Mouse (Mus musculus) midbrain, embryonic 13.5 days (tissue): ENCODE measurements around the gene Cbr2. TPM values are rescaled to one million over a fixed set of nuclear protein-coding genes. Genes with fewer than 3 reads are reported as not detected.

Experiments
- ATAC-seq: fragments of 200-750 bp; cut with Nextera tagmentation; 2 replicates; pipeline ENCODE4 v1.8.0; 2017; ENCODE audit warnings: mild to moderate bottlenecking, moderate TSS enrichment, moderate library complexity
- H3K27ac ChIP-seq: fragments of 300-500 bp; sonication (generic); 2 replicates; pipeline ENCODE4 v1.5.1; 2015; ENCODE audit warnings: inconsistent platforms, mild to moderate bottlenecking, moderate library complexity
- H3K27me3 ChIP-seq: fragments of 300-500 bp; sonication (generic); 2 replicates; pipeline ENCODE4 v1.6.1; 2015; ENCODE audit warnings: mild to moderate bottlenecking, inconsistent platforms
- H3K36me3 ChIP-seq: fragments of 300-500 bp; sonication (generic); 2 replicates; pipeline ENCODE4 v1.6.1; 2015; ENCODE audit warnings: mild to moderate bottlenecking, inconsistent platforms
- H3K4me1 ChIP-seq: fragments of 300-500 bp; sonication (generic); replicated peaks from 2 replicates; pipeline ENCODE4 v1.6.1; 2015; ENCODE audit warnings: inconsistent platforms
- H3K4me2 ChIP-seq: fragments of 300-500 bp; sonication (generic); replicated peaks from 2 replicates; pipeline ENCODE4 v1.6.1; 2015; ENCODE audit warnings: moderate library complexity, mild to moderate bottlenecking, inconsistent platforms
- H3K4me3 ChIP-seq: fragments of 300-500 bp; sonication (generic); replicated peaks from 2 replicates; pipeline ENCODE4 v1.5.1; 2015; ENCODE audit warnings: mild to moderate bottlenecking, inconsistent platforms
- H3K9ac ChIP-seq: fragments of 300-500 bp; sonication (generic); replicated peaks from 2 replicates; pipeline ENCODE4 v1.6.1; 2015; ENCODE audit warnings: mild to moderate bottlenecking, inconsistent platforms
- H3K9me3 ChIP-seq: fragments of 300-500 bp; sonication (generic); 2 replicates; pipeline ENCODE4 v1.6.1; 2016; ENCODE audit warnings: mild to moderate bottlenecking, inconsistent platforms
- WGBS: fragments of 180-500 bp; shearing (Covaris S2); methylation state at CpG from one replicate; pipeline ENCODE4 v1.1.7; 2015; 5-methylcytosine and 5-hydroxymethylcytosine counted together
- polyA plus RNA-seq: library from polyadenylated mRNA; unstranded; fragments of >200 nt; fragmentation: Nextera tagmentation; extraction: Ambion mirVana; gene quantifications from 2 replicates; pipeline ENCODE4 v1.2.1, GENCODE M21; 2015

Gene Cbr2
- polyA plus RNA-seq, 1 experiment from 2014 or later = 0.38 TPM

- H3K4me2 ChIP-seq = no peak overlapping the region
- no peak for ATAC-seq
- H3K4me3 ChIP-seq = no peak overlapping the region
- no peak overlapping the region for H3K27ac ChIP-seq
- no peaks in the 10 kb centered on the region for H3K9me3 ChIP-seq
- H3K36me3 ChIP-seq = no peaks in the 10 kb centered on the region
- H3K4me1 ChIP-seq = peaks cover 13% of the 10 kb centered on the region
- H3K27me3 ChIP-seq = peaks cover 43% of the 10 kb centered on the region
- H3K9ac ChIP-seq = no peak overlapping the region
- WGBS = 68% methylated on average over 11 of the region's 11 CpGs
These were observed 3.2 kb downstream of the Cbr2 start for GRCm38 (mm10) chr11:120728530-120729240.

DNA sequence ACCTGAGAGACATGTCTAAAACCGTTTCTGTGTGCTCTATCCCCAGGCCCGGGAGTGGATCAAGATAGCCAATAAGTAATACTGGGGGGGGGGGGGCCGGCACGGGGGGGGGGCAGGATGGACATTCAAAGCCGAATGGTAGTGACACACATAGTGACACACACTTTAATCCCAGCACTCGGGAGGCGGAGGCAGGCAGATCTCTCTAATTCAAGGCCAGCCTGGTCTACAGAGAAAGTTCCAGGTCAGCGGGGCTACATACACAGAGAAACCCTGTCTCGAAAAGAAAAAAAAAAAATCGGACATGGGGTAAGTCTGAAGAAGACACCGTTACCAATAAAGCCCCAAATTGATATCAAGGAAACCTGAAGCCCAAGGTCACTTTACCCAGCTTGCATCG lies 4.3 kb downstream of the Cbr2 start:
- H3K36me3 ChIP-seq = no peaks in the 10 kb centered on the region
- H3K4me3 ChIP-seq = no peak overlapping the region
- WGBS = 59% methylated on average over 12 of the region's 12 CpGs
- H3K27ac ChIP-seq = no peak overlapping the region
- H3K9ac ChIP-seq = no peak overlapping the region
- no peaks in the 10 kb centered on the region for H3K9me3 ChIP-seq
- H3K4me1 ChIP-seq = peaks cover 16% of the 10 kb centered on the region
- peaks cover 48% of the 10 kb centered on the region for H3K27me3 ChIP-seq
- no peak for ATAC-seq
- H3K4me2 ChIP-seq = peak overlapping the region; percentile 81; the same call in 1 of the 2 replicates

DNA sequence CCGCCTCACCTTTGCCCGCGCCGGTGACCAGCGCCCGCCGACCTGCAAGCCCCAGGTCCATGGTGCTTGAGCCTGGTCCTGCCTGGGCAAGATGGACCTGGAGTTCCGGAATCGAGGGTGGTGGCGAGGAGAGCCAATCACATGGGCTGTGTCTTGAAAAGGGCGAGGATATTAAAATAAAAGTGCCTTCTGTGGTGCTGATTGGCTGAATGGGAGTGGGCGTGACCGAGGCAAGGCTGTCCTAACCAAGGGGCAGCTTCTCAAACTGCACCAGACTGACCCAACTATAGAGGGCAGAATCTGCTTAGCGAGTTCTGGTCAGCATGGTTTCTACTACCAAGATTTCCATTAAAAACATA lies 4.8 kb downstream of the Cbr2 start, which contains the start of gene Dcxr:
Gene Dcxr, minus strand, starts transcription at position 113 of the 359 bp plus-strand sequence.
- Histone ChIP-seq H3K9ac (peak within 1 kb of the TSS; percentile 65), H3K9me3 (no peaks in the 10 kb centered on the region), H3K4me2 (peak within 1 kb of the TSS; percentile 81), H3K4me3 (peak within 1 kb of the TSS; percentile 49), H3K36me3 (no peaks in the 10 kb centered on the region), H3K27ac (no peak within 1 kb of the TSS), H3K27me3 (peaks cover 49% of the 10 kb centered on the region), H3K4me1 (peaks cover 20% of the 10 kb centered on the region)
- WGBS = 1% methylated on average over 14 of the region's 14 CpGs
- ATAC-seq = peak; percentile 86

DNA sequence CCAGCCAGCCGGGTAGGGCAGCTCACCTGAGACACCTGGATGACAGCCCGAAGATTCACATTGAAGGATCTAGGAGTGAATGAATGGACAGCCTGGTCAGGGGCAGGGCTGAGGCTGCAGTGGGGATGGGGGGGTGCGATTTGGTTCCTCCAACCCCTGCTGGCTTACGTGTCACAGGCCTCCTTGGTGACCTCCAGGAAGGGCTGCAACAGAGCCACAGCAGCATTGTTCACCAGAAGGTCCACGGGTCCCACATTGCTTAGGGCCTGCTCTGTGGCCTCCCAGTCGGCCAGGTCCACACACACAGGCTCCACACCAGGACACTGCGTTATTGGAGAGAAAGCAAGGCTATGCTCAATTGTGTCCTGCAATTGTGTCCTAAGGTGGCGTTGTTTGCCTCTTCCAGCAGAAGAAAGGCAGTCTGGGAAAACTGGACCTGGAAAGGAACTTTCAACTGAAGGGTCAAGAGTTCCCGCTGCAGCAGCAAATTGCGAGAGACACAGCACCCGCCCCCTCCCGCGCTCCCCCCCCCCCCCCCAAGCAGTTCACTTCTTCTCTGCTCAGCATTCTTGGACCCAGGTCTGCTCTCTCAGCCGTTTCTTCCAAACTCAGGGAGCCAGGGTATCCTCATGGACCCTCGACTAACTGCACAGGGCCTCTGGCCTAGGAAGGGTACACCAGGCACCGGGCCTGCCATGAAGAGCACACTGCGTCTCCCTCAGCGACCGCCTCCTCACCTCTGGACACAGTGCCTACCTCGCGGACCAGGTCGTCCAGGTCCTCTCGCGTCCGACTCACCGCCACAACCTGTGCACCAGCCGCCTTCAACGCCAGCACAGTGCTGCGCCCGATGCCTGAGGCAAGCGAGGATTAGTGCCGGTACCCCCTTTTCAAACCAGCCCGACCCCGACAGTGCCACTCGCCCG lies 5.4 kb downstream of the Cbr2 start:
- H3K36me3 ChIP-seq = no peaks in the 10 kb centered on the region
- WGBS = 19% methylated on average over 32 of the region's 36 CpGs
- ATAC-seq = peak; percentile 25; the same call in 1 of the 2 replicates

DNA sequence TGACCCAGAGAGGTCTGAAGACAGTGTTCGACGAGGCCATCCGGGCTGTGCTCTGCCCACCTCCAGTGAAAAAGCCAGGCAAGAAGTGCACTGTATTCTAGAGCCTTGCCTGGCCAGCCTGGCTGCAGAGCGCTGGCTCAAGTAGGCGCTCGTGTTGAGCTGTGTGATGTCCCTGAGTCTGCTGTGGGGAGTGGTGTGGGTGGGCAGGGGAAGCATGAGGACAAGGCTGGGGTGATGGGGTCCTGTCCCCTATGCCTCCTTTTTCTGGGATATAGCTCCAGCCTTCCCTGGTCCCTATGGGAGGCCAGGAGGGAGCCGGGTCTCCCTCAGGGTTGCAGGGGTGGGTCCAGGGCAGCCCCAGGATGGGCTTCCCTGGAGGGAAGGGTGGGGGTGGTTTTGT lies 8.4 kb downstream of the Cbr2 start:
- H3K4me3 ChIP-seq = no peak overlapping the region
- H3K27me3 ChIP-seq = peaks cover 29% of the 10 kb centered on the region
- peaks cover 12% of the 10 kb centered on the region for H3K36me3 ChIP-seq
- no peak overlapping the region for H3K4me2 ChIP-seq
- H3K4me1 ChIP-seq = peaks cover 30% of the 10 kb centered on the region
- WGBS = 80% methylated on average over 7 of the region's 7 CpGs
- no peak for ATAC-seq
- no peak overlapping the region for H3K27ac ChIP-seq
- no peak overlapping the region for H3K9ac ChIP-seq
- no peaks in the 10 kb centered on the region for H3K9me3 ChIP-seq

More for the DNA sequence above, 5.4 kb downstream of the Cbr2 start:
- H3K27ac ChIP-seq = no peak overlapping the region
- peaks cover 49% of the 10 kb centered on the region for H3K27me3 ChIP-seq
- H3K4me2 ChIP-seq = peak overlapping the region; percentile 81
- H3K9me3 ChIP-seq = no peaks in the 10 kb centered on the region
- peaks cover 26% of the 10 kb centered on the region for H3K4me1 ChIP-seq
- peak overlapping the region; percentile 49 for H3K4me3 ChIP-seq
- H3K9ac ChIP-seq = peak overlapping the region; percentile 65

- H3K4me2 ChIP-seq = peak overlapping the region; percentile 98
- WGBS = 88% methylated on average over 11 of the region's 11 CpGs
- H3K36me3 ChIP-seq = peaks cover 19% of the 10 kb centered on the region
- peaks cover 23% of the 10 kb centered on the region for H3K27me3 ChIP-seq
- H3K27ac ChIP-seq = no peak overlapping the region
- H3K9me3 ChIP-seq = no peaks in the 10 kb centered on the region
- no peak overlapping the region; the same call in 1 of the 2 replicates for H3K4me3 ChIP-seq
- H3K4me1 ChIP-seq = peaks cover 30% of the 10 kb centered on the region
- ATAC-seq = no peak
- no peak overlapping the region; the same call in 1 of the 2 replicates for H3K9ac ChIP-seq
These were observed 9.0 kb downstream of the Cbr2 start for GRCm38 (mm10) chr11:120722761-120723382.

DNA sequence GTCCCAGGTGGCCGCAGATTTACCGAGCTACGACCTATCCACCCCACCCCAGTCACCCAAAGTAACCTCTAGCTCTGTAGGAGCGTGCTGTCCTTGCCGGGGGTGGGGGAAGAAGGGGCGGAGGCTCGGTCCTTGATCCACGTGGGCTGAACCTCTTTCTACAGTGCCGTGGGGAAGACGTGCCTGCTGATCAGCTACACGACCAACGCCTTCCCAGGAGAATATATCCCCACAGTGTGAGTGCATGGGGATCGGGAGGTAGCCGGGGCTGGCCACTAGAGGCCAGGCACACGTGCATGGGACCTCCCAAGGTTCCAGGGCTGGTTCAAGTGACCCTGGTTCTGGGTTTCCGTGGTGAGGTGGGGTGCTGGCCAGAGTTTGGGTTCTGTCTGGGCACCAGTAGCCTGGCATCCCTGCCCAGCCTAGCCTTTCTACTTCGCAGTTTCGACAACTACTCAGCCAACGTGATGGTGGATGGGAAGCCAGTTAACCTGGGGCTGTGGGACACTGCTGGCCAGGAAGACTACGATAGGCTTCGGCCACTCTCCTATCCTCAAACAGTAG lies 9.8 kb downstream of the Cbr2 start:
- peak overlapping the region; percentile 95 for H3K9ac ChIP-seq
- peaks cover 30% of the 10 kb centered on the region for H3K4me1 ChIP-seq
- WGBS = 22% methylated on average over 21 of the region's 21 CpGs
- peaks cover 22% of the 10 kb centered on the region for H3K27me3 ChIP-seq
- no peaks in the 10 kb centered on the region for H3K9me3 ChIP-seq
- no peak; the same call in 1 of the 2 replicates for ATAC-seq
- no peak overlapping the region for H3K27ac ChIP-seq
- H3K4me2 ChIP-seq = peak overlapping the region; percentile 98
- H3K4me3 ChIP-seq = peak overlapping the region; percentile 73
- H3K36me3 ChIP-seq = peaks cover 26% of the 10 kb centered on the region

- Histone ChIP-seq H3K27ac (peak within 1 kb of the TSS; percentile 74), H3K4me2 (peak within 1 kb of the TSS; percentile 98), H3K36me3 (peaks cover 30% of the 10 kb centered on the region), H3K4me1 (peaks cover 23% of the 10 kb centered on the region), H3K9me3 (no peaks in the 10 kb centered on the region), H3K4me3 (peak within 1 kb of the TSS; percentile 73), H3K9ac (peak within 1 kb of the TSS; percentile 95), H3K27me3 (peaks cover 22% of the 10 kb centered on the region)
- peak; percentile 86 for ATAC-seq
- WGBS = under 1% methylated on average over 89 of the region's 90 CpGs
These were observed 10.5 kb downstream of the Cbr2 start, which contains the start of gene Rac3 for GRCm38 (mm10) chr11:120721124-120722066. Rac3 (plus strand) TSS chr11:120721470.

GRCm38 (mm10) chr11:120720450-120720849 lies 11.5 kb downstream of the Cbr2 start:
- 10% methylated on average over 17 of the region's 17 CpGs for WGBS
- Histone ChIP-seq H3K27me3 (peaks cover 14% of the 10 kb centered on the region), H3K36me3 (peaks cover 40% of the 10 kb centered on the region), H3K9me3 (no peaks in the 10 kb centered on the region), H3K4me2 (peak overlapping the region; percentile 98), H3K27ac (peak overlapping the region; percentile 74), H3K9ac (peak overlapping the region; percentile 95), H3K4me3 (peak overlapping the region; percentile 73), H3K4me1 (peaks cover 23% of the 10 kb centered on the region)
- peak; percentile 28; the same call in 1 of the 2 replicates for ATAC-seq

DNA sequence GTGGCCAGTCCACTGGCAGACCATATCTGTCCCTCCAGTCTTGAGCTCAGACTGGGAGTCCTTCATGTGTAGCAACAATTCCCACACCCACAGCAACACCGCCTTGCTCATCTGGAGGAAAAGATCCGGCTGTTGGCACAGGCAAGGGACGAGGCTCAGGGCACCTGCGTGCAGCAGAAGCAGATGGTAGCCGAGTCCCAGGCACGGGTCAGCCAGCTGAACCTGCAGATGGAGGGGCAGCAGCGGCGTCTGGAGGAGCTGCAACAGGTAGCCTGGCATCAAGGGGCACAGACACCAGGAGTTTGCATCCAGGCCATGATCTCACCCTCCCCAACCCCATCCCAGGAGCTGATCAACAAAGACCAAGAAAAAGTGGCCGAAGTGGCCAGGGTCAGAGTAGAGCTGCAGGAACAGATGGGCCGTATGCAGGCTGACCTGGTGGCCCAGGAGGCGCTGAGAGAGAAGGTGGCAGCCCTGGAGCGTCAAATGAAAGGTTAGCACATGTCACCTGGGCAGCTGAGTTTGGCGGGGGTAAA lies 12.0 kb downstream of the Cbr2 start:
- Histone ChIP-seq H3K4me1 (peaks cover 28% of the 10 kb centered on the region), H3K9me3 (no peaks in the 10 kb centered on the region), H3K9ac (0 out of 2 replicates have a peak overlapping the region, but pooled peaks have one; percentile 10), H3K27ac (no peak overlapping the region), H3K27me3 (peaks cover 12% of the 10 kb centered on the region; the same call in 1 of the 2 replicates), H3K36me3 (peaks cover 40% of the 10 kb centered on the region), H3K4me2 (no peak overlapping the region), H3K4me3 (no peak overlapping the region)
- ATAC-seq = no peak
- 87% methylated on average over 13 of the region's 13 CpGs for WGBS
